Mouse (Mus musculus) lung, adult 2 months (tissue): ENCODE results near the gene Pkhd1. TPM values are rescaled to one million over a fixed set of nuclear protein-coding genes. Genes with fewer than 3 reads are reported as not detected.

ENCODE experiments used
- DNase-seq: peaks from one replicate; pipeline ENCODE4 v3.0.0; 2022
- H3K4me1 ChIP-seq: fragments of 200-500 bp; 2 replicates; pipeline ENCODE4 v1.6.1; 2011; ENCODE audit warnings: low read length; ENCODE audit not compliant: control insufficient read depth, insufficient read depth
- H3K4me3 ChIP-seq: fragments of 200-500 bp; replicated peaks from 2 replicates; pipeline ENCODE3; 2011; ENCODE audit warnings: low read depth, mild to moderate bottlenecking, control low read depth, low read length; ENCODE audit errors: extremely low read depth
- CTCF ChIP-seq: fragments of 200-500 bp; IDR thresholded peaks from 2 replicates; pipeline ENCODE4 v1.5.1; 2011; ENCODE audit warnings: mild to moderate bottlenecking, low read length, control low read depth; ENCODE audit not compliant: insufficient read depth
- POLR2A ChIP-seq: fragments of 200-500 bp; IDR thresholded peaks from 2 replicates; pipeline ENCODE4 v1.6.1; 2011; ENCODE audit warnings: low read depth, mild to moderate bottlenecking, control low read depth, low read length, borderline replicate concordance; ENCODE audit errors: extremely low read depth
- WGBS: fragments of 180-500 bp; shearing (Covaris S2); methylation state at CpG from one replicate; pipeline ENCODE4 v1.1.7; 2018; 5-methylcytosine and 5-hydroxymethylcytosine counted together
- polyA plus RNA-seq: library from polyadenylated mRNA; depleted of rRNA; stranded (reverse); fragments of >200 nt; gene quantifications from 2 replicates; pipeline ENCODE4 v1.2.3, GENCODE M21; 2012; rRNA removed

Pkhd1 gene
- 0.05 and 0.19 TPM in 2 replicates for polyA plus RNA-seq

DNA sequence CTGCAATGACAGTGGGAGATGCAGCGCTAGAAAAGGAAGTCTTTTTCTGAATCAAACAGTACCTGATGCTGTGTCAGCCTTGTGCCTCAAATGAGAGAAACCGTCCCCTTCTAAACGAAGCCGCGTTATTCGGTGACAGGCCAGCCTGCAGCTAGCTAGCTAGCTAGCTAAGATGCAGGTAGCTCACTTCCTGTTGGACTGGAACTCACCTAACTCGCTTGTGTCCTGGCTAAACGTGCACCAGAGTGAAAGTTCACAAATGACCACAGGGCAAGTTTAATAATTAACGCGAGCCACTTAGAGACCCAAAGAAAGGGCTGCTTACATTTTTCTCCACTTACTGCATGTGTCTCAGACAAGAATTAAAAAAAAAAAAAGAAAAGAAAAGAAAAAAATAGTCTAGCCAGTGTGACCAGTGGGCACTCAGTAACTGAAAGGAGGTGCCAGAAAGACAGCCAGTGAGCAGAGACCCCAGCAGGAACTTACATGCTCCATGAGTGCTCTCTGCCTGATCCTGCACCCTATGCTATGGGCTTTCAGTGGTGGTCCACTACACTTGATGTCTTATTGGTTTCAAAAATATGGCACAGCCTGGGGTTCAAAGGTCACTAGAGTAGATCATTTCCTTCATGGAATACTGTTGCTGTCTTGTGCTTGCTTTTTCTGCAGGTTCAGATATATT, at the start of gene Pkhd1:
TSS of gene Pkhd1 (minus strand) at position 216 of the 682 bp plus-strand sequence.
- DNase-seq: peak; percentile 5
- no peak for TF ChIP-seq POLR2A
- no peak for TF ChIP-seq CTCF
- Histone ChIP-seq H3K4me1 (no peaks in the 10 kb centered on the region), H3K4me3 (no peak within 1 kb of the TSS)
- WGBS: 57% methylated on average over 10 of the region's 10 CpGs

- WGBS: 65% methylated on average over 7 of the region's 7 CpGs
Measured at GRCm38 (mm10) chr1:20667567-20667966, 49.7 kb upstream of the Pkhd1 start.

GRCm38 (mm10) chr1:20666233-20666632, 48.4 kb upstream of the Pkhd1 start:
- no peak for DNase-seq
- no peaks in the 10 kb centered on the region for H3K4me1 ChIP-seq
- 88% methylated on average over 2 of the region's 2 CpGs for WGBS
- TF ChIP-seq POLR2A: no peak
- no peak for TF ChIP-seq CTCF
- H3K4me3 ChIP-seq: no peak overlapping the region

More at GRCm38 (mm10) chr1:20667567-20667966, 49.7 kb upstream of the Pkhd1 start:
- no peak for DNase-seq
- TF ChIP-seq CTCF: no peak
- no peak overlapping the region for H3K4me3 ChIP-seq
- H3K4me1 ChIP-seq: no peaks in the 10 kb centered on the region

DNA sequence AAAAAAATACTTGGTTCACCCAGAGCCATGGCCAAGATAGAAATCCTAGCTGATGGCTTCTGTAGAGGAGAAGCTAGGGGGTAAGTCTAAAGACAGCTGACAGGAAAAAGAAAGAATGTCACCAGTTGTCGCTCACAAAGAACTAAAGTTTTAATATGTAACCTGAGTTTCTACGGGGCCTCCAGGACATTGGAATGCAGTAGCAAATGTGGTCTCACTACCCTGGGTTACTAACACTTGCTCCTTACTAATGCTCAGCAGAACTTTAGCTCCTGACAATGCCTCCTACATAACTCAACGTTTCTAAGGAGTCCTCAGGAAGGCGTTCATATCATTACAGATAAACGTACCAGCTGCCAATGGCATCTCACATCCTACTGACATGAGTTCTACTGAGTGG, 37.2 kb upstream of the Pkhd1 start:
- WGBS: 54% methylated on average over 5 of the region's 5 CpGs
- Histone ChIP-seq H3K4me3 (no peak overlapping the region), H3K4me1 (no peaks in the 10 kb centered on the region)
- no peak for DNase-seq
- TF ChIP-seq POLR2A: no peak
- TF ChIP-seq CTCF: no peak

- TF ChIP-seq CTCF (no peak), POLR2A (no peak)
- Histone ChIP-seq H3K4me3 (no peak overlapping the region), H3K4me1 (no peaks in the 10 kb centered on the region)
- 48% methylated on average over 6 of the region's 6 CpGs for WGBS
- no peak for DNase-seq
Measured at GRCm38 (mm10) chr1:20653513-20654506, 35.9 kb upstream of the Pkhd1 start.

DNA sequence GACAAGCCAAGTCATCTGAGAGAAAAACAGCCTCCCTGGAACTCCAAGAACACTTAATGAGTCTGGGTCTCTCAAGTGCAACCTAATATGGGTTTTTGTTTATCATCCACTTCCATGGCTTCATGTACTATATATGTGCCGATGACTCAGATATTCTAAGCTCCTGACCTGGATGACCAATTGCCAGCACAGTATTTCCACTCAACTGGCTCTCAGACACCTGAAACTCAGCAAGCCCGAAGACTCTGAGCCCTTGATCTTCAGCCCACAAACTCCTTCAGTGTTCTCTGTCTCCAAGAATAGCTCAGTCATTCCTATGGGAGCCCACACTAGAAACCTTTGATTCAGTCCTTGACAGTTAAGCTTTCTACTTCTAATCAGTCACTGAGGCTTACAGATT, 17.0 kb upstream of the Pkhd1 start:
- WGBS: 50% methylated on average over 2 of the region's 2 CpGs
- H3K4me3 ChIP-seq: no peak overlapping the region
- TF ChIP-seq POLR2A: no peak
- no peaks in the 10 kb centered on the region for H3K4me1 ChIP-seq
- no peak for DNase-seq

- TF ChIP-seq CTCF: no peak
- TF ChIP-seq POLR2A: no peak
- WGBS: 67% methylated on average over 7 of the region's 7 CpGs
- Histone ChIP-seq H3K4me1 (no peaks in the 10 kb centered on the region), H3K4me3 (no peak overlapping the region)
- no peak for DNase-seq
Measured at GRCm38 (mm10) chr1:20633276-20633869, 15.5 kb upstream of the Pkhd1 start.

- Histone ChIP-seq H3K4me3 (no peak overlapping the region), H3K4me1 (no peaks in the 10 kb centered on the region)
- no peak for DNase-seq
- WGBS: 81% methylated on average over 3 of the region's 3 CpGs
- no peak for TF ChIP-seq CTCF
Measured at GRCm38 (mm10) chr1:20624564-20624963, 6.7 kb upstream of the Pkhd1 start.

- WGBS: 77% methylated on average over 4 of the region's 4 CpGs
- H3K4me3 ChIP-seq: no peak overlapping the region
- H3K4me1 ChIP-seq: no peaks in the 10 kb centered on the region
- TF ChIP-seq CTCF (no peak), POLR2A (no peak)
- DNase-seq: no peak
Measured at GRCm38 (mm10) chr1:20623375-20623774, 5.5 kb upstream of the Pkhd1 start.
